Mouse (Mus musculus) midbrain, embryonic 11.5 days (tissue): ENCODE measurements around the gene Trappc4. TPM values are rescaled to one million over a fixed set of nuclear protein-coding genes. Genes with fewer than 3 reads are reported as not detected.
"Not testable (repeated sequence)": the region's sequence is repeated elsewhere in the genome, so short reads cannot be mapped to it uniquely, and the experiment has no call there.

Experiments
- ATAC-seq: fragments of 200-750 bp; cut with Nextera tagmentation; 2 replicates; pipeline ENCODE4 v1.8.0; 2017; ENCODE audit warnings: moderate TSS enrichment, moderate library complexity; ENCODE audit not compliant: low FRiP score
- DNase-seq: peaks from one replicate; pipeline ENCODE4 v3.0.0; 2015; ENCODE audit warnings: low spot score; ENCODE audit errors: missing footprints
- H3K27ac ChIP-seq: fragments of 300-500 bp; sonication (generic); 2 replicates; pipeline ENCODE4 v1.5.1; 2014; ENCODE audit warnings: low read depth, low read length
- H3K27me3 ChIP-seq: fragments of 300-500 bp; sonication (generic); 2 replicates; pipeline ENCODE4 v1.6.1; 2014; ENCODE audit warnings: mild to moderate bottlenecking, low read length, moderate library complexity, mixed read lengths; ENCODE audit not compliant: control insufficient read depth, insufficient read depth
- H3K36me3 ChIP-seq: fragments of 300-500 bp; sonication (generic); 2 replicates; pipeline ENCODE4 v1.6.1; 2014; ENCODE audit warnings: mild to moderate bottlenecking, low read length, moderate library complexity, mixed read lengths; ENCODE audit not compliant: control insufficient read depth, insufficient read depth
- H3K4me1 ChIP-seq: fragments of 300-500 bp; sonication (generic); 2 replicates; pipeline ENCODE4 v1.6.1; 2014; ENCODE audit warnings: low read length; ENCODE audit not compliant: control insufficient read depth, insufficient read depth
- H3K4me2 ChIP-seq: fragments of 300-500 bp; sonication (generic); 2 replicates; pipeline ENCODE4 v1.6.1; 2014; ENCODE audit warnings: mild to moderate bottlenecking, moderate library complexity
- H3K4me3 ChIP-seq: fragments of 300-500 bp; sonication (generic); 2 replicates; pipeline ENCODE4 v1.5.1; 2014; ENCODE audit warnings: low read depth, low read length
- H3K9ac ChIP-seq: fragments of 300-500 bp; sonication (generic); 2 replicates; pipeline ENCODE4 v1.6.1; 2014; ENCODE audit warnings: low read length
- H3K9me3 ChIP-seq: fragments of 300-500 bp; sonication (generic); 2 replicates; pipeline ENCODE4 v1.6.1; 2016; ENCODE audit warnings: low read length; ENCODE audit not compliant: control insufficient read depth
- WGBS: fragments of 180-500 bp; shearing (Covaris S2); extraction: QIAGEN DNeasy Blood & Tissue Kit; methylation state at CpG from one replicate; pipeline ENCODE4 v1.1.7; 2014; 5-methylcytosine and 5-hydroxymethylcytosine counted together
- polyA plus RNA-seq: library from polyadenylated mRNA; unstranded; fragments of >200 nt; fragmentation: Nextera tagmentation; extraction: Ambion mirVana; gene quantifications from 2 replicates; pipeline ENCODE4 v1.2.1, GENCODE M21; 2014

Trappc4 gene
- polyA plus RNA-seq, result 225 and 239 TPM in 2 replicates

- Histone ChIP-seq H3K9ac (peak within 1 kb of the TSS; percentile 88), H3K27ac (peak within 1 kb of the TSS; percentile 80), H3K4me2 (peak within 1 kb of the TSS; percentile 52), H3K9me3 (no peaks in the 10 kb centered on the region), H3K4me1 (peaks cover 7% of the 10 kb centered on the region), H3K4me3 (peak within 1 kb of the TSS; percentile 83), H3K36me3 (peaks cover 26% of the 10 kb centered on the region), H3K27me3 (no peaks in the 10 kb centered on the region)
- DNase-seq (peak; percentile 99), ATAC-seq (peak; percentile 96)
- WGBS, result under 1% methylated on average over 51 of the region's 51 CpGs
These were observed at the start of gene Trappc4, which contains the start of gene Rps25 for GRCm38 (mm10) chr9:44406906-44407751. Gene Trappc4 (minus strand): TSS chr9:44407600. Gene Rps25 (plus strand): TSS chr9:44407139.

DNA sequence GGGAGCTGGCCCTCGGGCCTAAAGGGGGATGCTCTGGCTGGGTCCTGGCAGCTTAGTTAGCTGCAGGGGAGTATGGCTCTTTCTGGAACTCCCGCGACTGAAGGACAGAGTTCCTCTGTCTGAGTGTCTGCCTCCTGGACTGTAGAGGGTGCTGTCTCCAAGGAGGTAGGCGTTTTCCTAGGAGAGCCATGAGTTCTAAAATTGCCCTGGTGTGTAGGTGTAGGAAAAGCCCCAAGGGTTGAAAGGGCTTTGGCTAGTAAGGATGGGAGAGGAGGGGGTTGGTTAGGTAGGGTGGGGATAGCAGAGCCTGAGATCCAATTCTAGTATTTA is 47.5 kb upstream of the Trappc4 start, which contains the start of gene Upk2:
TSS of gene Upk2 (minus strand) at position 86 of the 330 bp plus-strand sequence.
- Histone ChIP-seq H3K9ac (peak within 1 kb of the TSS; percentile 14; the same call in 1 of the 2 replicates), H3K4me2 (no peak within 1 kb of the TSS), H3K36me3 (no peaks in the 10 kb centered on the region), H3K4me1 (peaks cover 22% of the 10 kb centered on the region), H3K27me3 (no peaks in the 10 kb centered on the region), H3K9me3 (no peaks in the 10 kb centered on the region), H3K27ac (no peak within 1 kb of the TSS), H3K4me3 (no peak within 1 kb of the TSS)
- WGBS, result 12% methylated on average over 4 of the region's 4 CpGs
- no peak for DNase-seq
- no peak for ATAC-seq

DNA sequence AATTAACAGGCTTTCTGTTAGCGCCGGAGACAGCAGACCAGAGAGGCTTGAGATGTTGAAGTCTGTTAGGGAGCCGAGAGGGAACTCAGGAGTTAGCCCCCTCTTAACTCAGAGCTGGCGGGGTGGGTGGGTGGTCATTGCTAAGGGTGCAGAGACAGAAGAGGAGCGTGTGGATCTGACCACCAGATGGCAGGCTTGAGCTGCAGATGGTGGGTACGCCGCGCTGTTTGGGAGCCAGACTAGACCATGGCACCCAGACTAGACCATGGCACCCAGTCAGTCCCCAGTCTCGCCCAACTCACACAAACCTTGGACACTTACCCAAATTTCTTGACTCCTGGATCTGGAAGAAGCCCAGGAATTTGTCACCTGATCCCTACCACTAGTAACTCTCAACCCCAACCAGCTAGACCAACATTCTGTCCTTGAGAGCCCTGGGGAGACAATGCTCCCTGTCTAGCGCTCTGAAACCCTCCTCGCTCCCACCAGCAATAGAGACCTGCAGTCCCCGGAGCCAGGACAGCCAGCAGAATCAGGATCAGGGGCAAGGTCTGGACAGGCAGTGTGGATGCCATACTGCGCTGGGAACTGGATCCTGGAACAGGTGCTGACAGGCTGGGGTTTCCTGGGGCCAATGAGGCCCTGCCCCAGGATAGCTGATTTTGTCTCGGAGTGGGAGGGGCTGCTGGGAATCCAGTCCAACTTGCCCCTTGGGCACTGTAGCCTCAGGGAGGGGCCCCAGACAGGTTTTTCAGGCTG is 46.9 kb upstream of the Trappc4 start:
- Histone ChIP-seq H3K27me3 (no peaks in the 10 kb centered on the region), H3K4me3 (no peak overlapping the region), H3K9ac (peak overlapping the region; percentile 14; the same call in 1 of the 2 replicates), H3K4me2 (no peak overlapping the region), H3K36me3 (no peaks in the 10 kb centered on the region), H3K27ac (no peak overlapping the region), H3K9me3 (no peaks in the 10 kb centered on the region), H3K4me1 (peaks cover 22% of the 10 kb centered on the region)
- ATAC-seq, result peak; percentile 65
- peak; percentile 99 for DNase-seq
- WGBS, result 10% methylated on average over 14 of the region's 14 CpGs

DNA sequence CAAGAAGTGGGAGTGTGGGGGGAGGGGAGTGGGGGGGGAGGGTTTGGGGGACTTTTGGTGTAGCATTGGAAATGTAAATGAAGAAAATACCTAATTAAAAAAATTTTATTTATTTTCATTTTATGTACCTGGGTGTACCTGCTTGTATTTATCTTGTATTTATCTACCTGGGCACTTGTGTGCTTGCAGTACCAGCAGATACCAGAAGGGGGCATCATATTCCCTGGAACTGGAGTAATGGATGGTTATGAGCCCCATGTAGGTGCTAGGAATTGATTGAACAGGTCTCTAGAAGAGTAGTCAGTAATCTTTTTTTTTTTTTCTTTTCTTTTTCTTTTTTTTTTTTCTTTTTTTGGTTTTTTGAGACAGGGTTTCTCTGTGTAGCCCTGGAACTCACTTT is 43.0 kb upstream of the Trappc4 start:
- H3K4me1 ChIP-seq, result peaks cover 5% of the 10 kb centered on the region
- no peak overlapping the region for H3K9ac ChIP-seq
- H3K9me3 ChIP-seq, result no peaks in the 10 kb centered on the region
- no peak overlapping the region for H3K4me3 ChIP-seq
- DNase-seq (no peak), ATAC-seq (no peak)
- H3K36me3 ChIP-seq, result no peaks in the 10 kb centered on the region
- no peaks in the 10 kb centered on the region for H3K27me3 ChIP-seq
- H3K4me2 ChIP-seq, result no peak overlapping the region
- no peak overlapping the region for H3K27ac ChIP-seq

GRCm38 (mm10) chr9:44444402-44445025 is 37.1 kb upstream of the Trappc4 start:
- not testable (repeated sequence) for H3K4me3 ChIP-seq, H3K27ac ChIP-seq
- WGBS, result 86% methylated on average over 7 of the region's 7 CpGs

DNA sequence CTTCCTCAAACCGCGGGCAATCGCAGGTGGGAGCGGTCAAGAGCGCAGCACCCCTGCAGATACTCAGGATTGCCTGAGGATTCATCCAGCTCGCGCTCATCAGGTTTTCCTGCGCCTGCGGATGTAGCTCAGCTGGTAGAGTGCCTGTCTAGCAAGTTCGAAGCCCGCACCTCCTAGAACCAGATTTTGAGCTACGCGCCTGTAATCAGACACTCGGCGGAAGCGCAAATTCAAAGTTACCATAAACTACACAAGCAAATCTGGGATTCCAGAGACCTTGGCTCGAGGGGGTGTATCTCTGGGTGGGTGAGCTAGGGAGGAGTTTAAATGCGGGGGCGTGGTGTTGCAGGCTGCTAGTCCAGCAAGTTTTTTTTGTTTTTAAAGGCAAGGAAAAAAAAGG is 33.6 kb upstream of the Trappc4 start, which contains the start of gene Foxr1:
TSS of gene Foxr1 (minus strand) at position 176 of the 400 bp plus-strand sequence.
- Histone ChIP-seq H3K4me1 (no peaks in the 10 kb centered on the region), H3K36me3 (no peaks in the 10 kb centered on the region), H3K9me3 (no peaks in the 10 kb centered on the region), H3K27me3 (no peaks in the 10 kb centered on the region), H3K4me2 (no peak within 1 kb of the TSS), H3K9ac (no peak within 1 kb of the TSS), H3K27ac (no peak within 1 kb of the TSS), H3K4me3 (no peak within 1 kb of the TSS)
- no peak for ATAC-seq
- 72% methylated on average over 19 of the region's 19 CpGs for WGBS
- no peak for DNase-seq

More at GRCm38 (mm10) chr9:44444402-44445025, 37.1 kb upstream of the Trappc4 start:
- not testable (repeated sequence) for H3K9ac ChIP-seq, H3K36me3 ChIP-seq, DNase-seq, H3K4me2 ChIP-seq, H3K4me1 ChIP-seq, H3K27me3 ChIP-seq, ATAC-seq, H3K9me3 ChIP-seq

DNA sequence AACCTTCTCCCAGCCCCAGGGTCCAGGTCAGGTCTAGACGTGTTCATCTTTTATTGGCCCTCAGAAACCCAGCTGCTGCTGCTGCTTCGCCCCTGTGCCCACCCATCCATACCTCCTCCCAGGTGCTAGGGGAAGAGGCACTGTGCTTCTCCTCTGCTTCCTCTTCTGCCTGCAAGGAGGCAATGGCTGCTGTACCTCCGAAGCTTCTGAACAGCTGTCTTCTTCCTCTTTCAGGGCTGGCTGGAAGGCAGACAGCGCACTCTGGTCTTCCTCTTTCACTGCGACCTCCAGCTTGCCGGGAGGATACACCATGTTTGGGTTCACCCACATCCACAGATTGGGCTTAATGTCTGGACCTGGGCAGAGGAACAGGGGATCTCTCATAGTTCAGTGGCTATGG is 28.3 kb upstream of the Trappc4 start:
- ATAC-seq, result no peak
- Histone ChIP-seq H3K4me3 (no peak overlapping the region), H3K9me3 (no peaks in the 10 kb centered on the region), H3K36me3 (no peaks in the 10 kb centered on the region), H3K4me1 (no peaks in the 10 kb centered on the region), H3K27me3 (no peaks in the 10 kb centered on the region), H3K9ac (no peak overlapping the region), H3K27ac (no peak overlapping the region), H3K4me2 (no peak overlapping the region)
- no peak for DNase-seq
- WGBS, result 84% methylated on average over 6 of the region's 6 CpGs

DNA sequence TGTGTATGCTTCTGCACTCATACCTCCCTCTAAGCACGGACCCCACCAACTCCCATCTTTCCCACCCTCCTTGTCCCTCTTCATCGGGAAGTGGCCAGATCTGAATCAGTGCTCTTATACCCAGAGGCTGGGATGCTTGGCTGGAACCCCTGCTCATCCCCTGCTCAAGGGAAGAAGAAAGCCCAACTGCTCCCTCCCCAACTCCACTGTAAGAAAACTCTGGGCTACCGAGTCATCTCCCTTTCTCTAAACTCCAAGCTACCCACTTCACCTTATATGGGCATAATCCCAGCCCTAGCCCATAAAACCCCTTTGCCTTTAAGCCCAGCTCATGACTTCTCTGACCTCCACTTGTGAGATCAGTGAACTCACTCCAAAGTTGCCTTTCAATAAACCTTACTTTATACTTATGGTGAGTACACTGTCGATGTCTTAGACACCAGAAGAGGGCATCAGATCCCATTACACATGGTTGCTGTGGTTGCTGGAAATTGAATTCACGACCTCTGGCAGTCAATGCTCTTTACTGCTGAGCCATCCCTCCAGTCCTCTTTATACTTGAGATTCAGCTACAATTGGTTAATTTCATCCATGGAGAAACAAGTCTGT is 25.3 kb upstream of the Trappc4 start:
- WGBS, result 57% methylated on average over 5 of the region's 5 CpGs

More for the DNA sequence above, 25.3 kb upstream of the Trappc4 start:
- no peaks in the 10 kb centered on the region for H3K36me3 ChIP-seq
- no peaks in the 10 kb centered on the region for H3K9me3 ChIP-seq
- no peak for ATAC-seq
- no peaks in the 10 kb centered on the region for H3K4me1 ChIP-seq
- H3K4me3 ChIP-seq, result no peak overlapping the region
- no peak overlapping the region for H3K9ac ChIP-seq
- no peak overlapping the region for H3K27ac ChIP-seq
- no peak overlapping the region for H3K4me2 ChIP-seq
- DNase-seq, result no peak
- no peaks in the 10 kb centered on the region for H3K27me3 ChIP-seq
